Mouse (Mus musculus): ENCODE measurements around the gene Tfip11.

GRCm38 (mm10) chr5:112335473-112335872 lies 9.3 kb downstream of the Tfip11 start:
- peak; percentile 82 for TF ChIP-seq CTCF (IDR thresholded peaks at IDR 0.05; ENCODE audit: low read depth, low read length)
- TF ChIP-seq POLR2A (IDR thresholded peaks at IDR 0.05; ENCODE audit: insufficient read depth, low read length), result no peak
- no peak for TF ChIP-seq EP300 (IDR thresholded peaks at IDR 0.05; ENCODE audit: insufficient read depth, low read depth, low read length)
